Mouse (Mus musculus): ENCODE data around the gene Lcat.

DNA sequence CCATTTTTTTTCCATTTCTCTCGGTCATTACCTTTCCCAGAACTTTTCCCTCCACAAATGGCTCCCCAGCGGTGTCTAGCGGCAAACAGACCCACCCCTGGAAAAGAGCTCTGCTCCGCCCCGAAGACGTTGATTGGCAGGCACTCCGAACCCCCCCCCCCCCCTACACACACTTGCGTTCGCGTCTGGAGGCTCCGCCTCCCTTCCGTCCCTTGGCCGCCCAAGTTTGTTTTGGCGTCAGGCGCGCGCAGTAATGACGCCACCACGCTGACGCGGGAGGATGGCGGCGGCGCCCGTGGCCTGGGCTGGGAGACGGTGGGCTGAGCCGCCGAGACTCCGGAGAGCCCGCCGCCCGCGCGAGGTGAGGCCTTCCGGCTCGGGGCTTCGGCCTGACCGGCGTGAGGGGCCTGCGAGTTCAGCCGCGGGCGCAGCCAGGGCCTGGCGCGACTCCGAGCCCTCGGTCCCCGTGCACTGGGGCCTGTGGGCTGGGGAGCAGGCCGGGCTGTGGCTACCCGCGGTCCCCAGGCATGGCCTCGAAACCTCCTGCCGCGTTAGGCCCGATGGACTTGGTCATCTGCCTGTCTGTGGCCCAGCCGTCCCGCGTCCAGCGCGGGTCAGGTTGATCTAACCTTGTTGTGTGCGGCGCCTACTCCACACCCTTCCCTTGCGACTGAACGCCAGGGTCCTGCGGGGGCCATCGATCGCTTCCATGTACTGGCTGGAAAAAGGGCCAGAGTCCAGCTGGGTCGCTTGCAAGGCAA lies 42.8 kb downstream of the Lcat start, which contains the start of gene Pskh1:
- TF ChIP-seq GATA1 (IDR thresholded peaks at IDR 0.05; ENCODE audit: borderline replicate concordance, low read length) (no peak), FLI1 (IDR thresholded peaks at IDR 0.05; ENCODE audit: low read length) (no peak)
